Mouse (Mus musculus) brain, embryonic 14.5 days (tissue): Measurements from ENCODE around the gene Nos2. TPM values are rescaled to one million over a fixed set of nuclear protein-coding genes. Genes with fewer than 3 reads are reported as not detected.
"Not testable (repeated sequence)": the region's sequence is repeated elsewhere in the genome, so short reads cannot be mapped to it uniquely, and the experiment has no call there.

ENCODE experiments used
- DNase-seq: peaks from one replicate; pipeline ENCODE4 v3.0.0-alpha.2; 2011; ENCODE audit warnings: low read depth
- CTCF ChIP-seq: fragments of 200-500 bp; IDR thresholded peaks from 2 replicates; pipeline ENCODE4 v1.5.1; 2012; ENCODE audit warnings: inconsistent platforms, mild to moderate bottlenecking, moderate library complexity, borderline replicate concordance; ENCODE audit not compliant: insufficient read depth, insufficient read length; ENCODE audit errors: extremely low read depth
- POLR2A ChIP-seq: fragments of 200-500 bp; IDR thresholded peaks from 2 replicates; pipeline ENCODE4 v1.6.1; 2012; ENCODE audit warnings: mild to moderate bottlenecking, inconsistent platforms, borderline replicate concordance; ENCODE audit not compliant: poor library complexity, insufficient read depth, insufficient read length, severe bottlenecking; ENCODE audit errors: extremely low read depth
- polyA plus RNA-seq: library from polyadenylated mRNA; depleted of rRNA; stranded (reverse); fragments of >200 nt; gene quantifications from 2 replicates; pipeline ENCODE4 v1.2.3, GENCODE M21; 2012; rRNA removed

Nos2 gene
- polyA plus RNA-seq, 1 experiment = 1.5 TPM

DNA sequence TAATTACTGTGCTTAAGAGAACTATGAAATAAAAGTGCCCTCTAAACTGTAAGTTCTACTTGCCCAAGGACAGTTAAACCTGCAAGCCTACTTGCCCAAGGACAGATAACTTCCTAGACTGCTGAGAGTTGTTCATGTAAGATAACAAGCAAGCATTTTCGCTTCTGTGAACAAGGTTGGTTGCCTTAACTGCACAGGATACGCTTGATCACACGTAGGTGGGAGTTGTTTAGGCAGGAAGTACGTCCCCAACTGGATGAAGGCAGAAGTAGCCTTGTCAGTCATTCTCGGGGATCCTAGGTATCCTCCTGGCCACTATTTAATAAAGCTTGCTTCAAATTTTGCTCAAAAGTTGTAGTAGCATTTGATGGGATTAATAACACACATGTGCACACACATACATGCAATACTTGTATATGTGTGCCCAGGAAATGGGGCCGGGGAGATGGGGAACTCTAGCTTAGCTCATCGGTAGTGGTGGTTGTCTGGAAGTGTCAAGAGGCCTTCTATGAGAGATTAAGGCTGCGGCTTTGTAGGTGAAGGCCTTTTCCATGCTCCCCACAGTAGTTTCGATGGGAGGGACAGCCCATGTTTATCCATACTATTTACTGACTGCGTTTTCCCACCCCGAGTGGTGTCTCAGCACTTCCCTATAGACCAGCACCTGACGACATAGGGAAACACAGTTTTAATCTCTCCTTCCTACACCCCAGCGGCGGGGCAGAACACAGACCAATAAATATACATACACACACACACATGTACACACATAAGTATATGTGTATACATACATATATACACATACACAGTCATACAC is 85.2 kb downstream of the Nos2 start:
- no peak for DNase-seq
- TF ChIP-seq POLR2A = no peak
- TF ChIP-seq CTCF = no peak

DNA sequence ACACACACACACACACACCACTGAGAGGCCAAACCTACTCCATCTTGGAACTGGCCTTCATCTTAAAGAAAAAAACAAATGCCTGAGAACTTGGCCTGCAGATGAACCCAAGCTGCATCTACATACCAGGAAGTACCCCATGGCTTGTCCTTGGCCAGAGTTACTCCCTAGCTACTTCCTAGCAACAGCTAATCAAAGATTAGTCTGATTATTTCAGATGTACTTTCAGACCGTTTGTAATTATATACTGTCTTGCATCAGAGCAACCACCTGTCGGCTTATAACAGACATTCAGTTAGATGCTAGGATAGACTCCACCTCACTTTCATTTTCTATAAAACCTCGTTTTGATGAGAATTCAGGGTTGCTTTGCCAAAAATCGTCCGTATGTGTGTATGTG is 85.8 kb downstream of the Nos2 start:
- DNase-seq = no peak

DNA sequence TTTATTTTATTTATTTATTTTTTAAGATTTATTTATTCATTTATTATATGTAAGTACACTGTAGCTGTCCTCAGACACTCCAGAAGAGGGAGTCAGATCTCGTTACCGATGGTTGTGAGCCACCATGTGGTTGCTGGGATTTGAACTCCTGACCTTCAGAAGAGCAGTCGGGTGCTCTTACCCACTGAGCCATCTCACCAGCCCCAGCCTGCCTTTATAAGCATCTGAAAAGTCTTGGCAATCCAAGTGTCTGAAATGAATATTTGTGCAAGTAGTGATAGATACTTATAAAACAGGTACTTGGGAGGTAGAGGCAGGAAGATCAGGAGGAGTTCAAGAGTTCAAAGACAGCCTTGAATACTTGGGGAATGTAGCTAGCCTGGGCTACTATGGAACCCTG is 86.8 kb downstream of the Nos2 start:
- not testable (repeated sequence) for DNase-seq

More for the DNA sequence above, 85.8 kb downstream of the Nos2 start:
- TF ChIP-seq CTCF (no peak), POLR2A (no peak)

DNA sequence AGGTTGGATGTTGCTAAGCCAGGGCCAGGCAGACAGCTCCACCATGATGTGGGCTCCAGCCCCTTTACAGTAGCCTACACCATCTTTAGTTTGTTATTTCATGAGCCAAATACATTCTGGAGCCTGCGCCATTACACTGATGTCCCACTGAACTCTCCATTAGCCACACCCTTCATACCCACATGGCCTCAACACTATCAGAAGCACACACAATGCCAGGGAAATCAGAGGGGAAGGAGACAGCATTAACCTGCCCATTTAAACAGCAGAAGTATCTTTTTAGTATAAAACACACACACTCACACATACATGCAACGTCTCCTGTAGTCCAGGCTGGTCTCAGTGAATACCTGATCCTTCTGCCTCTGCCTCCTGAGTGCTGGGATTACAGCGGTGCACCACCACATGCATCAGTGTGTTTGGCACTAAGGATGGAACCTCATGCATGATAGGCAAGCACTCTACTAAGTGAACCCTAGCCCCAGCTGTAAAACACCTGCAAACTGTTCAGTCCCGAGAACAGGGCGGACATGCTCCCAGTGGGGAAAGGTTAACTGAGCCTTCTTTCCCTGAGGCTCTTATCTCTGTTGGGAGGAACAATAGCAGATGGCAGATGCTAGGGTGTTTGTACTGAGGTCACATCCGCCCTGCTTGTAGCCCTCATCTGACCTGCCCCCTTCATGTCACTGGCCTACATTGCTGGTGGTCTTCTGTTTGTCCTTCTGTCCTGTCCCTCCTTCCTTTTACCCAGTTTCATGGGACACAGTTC is 87.6 kb downstream of the Nos2 start:
- DNase-seq = no peak
- no peak for TF ChIP-seq POLR2A
- TF ChIP-seq CTCF = no peak

DNA sequence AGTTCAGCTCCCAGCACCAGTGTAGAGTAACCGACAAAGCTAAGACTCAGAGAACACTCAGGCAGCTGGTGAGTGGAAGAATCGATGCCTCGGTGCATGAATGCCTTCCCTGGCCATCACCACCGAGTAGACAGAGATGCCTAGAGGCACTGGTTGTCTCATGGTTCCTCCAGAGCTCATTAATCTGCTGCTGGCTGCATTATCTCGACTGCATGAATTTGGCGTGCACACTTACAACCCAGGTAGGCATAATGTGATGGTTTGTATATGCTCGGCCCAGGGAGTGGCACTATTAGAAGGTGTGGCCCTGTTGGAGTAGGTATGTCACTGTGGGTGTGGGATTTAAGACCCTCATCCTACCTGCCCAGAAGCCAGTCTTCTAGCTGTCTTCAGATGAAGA is 88.3 kb downstream of the Nos2 start:
- no peak for TF ChIP-seq CTCF
- TF ChIP-seq POLR2A = no peak
- DNase-seq = no peak

Other genes with a start within 250 kb of the Nos2 start
- 41.0 and 50.6 TPM in 2 replicates for gene Nlk, start 223.4 kb upstream of the Nos2 start, polyA plus RNA-seq
- gene Ccnq, start 169.1 kb upstream of the Nos2 start, polyA plus RNA-seq = 31.7 and 52.6 TPM in 2 replicates
- 18.8 and 22.8 TPM in 2 replicates for gene Lyrm9, start 94.2 kb upstream of the Nos2 start, polyA plus RNA-seq
- gene Lgals9, start 64.2 kb downstream of the Nos2 start, polyA plus RNA-seq = 6.1 and 8.8 TPM in 2 replicates
- 23.3 and 26.9 TPM in 2 replicates for gene Ksr1, start 225.6 kb downstream of the Nos2 start, polyA plus RNA-seq